Mouse (Mus musculus) gastrocnemius, postnatal 14 days (tissue): ENCODE data around the gene Nfya. TPM values are rescaled to one million over a fixed set of nuclear protein-coding genes. Genes with fewer than 3 reads are reported as not detected.

Source experiments
- DNase-seq: peaks from one replicate; pipeline ENCODE4 v3.0.0; 2021; ENCODE audit warnings: mixed read lengths
- intact Hi-C: fragments of 180-260 bp; cut with DNase I; formaldehyde crosslinking; loops from one replicate; pipeline ENCODE4 v1.15.1; 2025; ENCODE audit warnings: low total_unique reads
- total RNA-seq, 2 experiments: library from RNA; stranded (reverse); gene quantifications; 2 replicates each; pipeline ENCODE4 v1.2.3; 2021

Nfya gene
- total RNA-seq, 2 experiments from 2014 or later = 9.1 to 9.3 TPM

DNA sequence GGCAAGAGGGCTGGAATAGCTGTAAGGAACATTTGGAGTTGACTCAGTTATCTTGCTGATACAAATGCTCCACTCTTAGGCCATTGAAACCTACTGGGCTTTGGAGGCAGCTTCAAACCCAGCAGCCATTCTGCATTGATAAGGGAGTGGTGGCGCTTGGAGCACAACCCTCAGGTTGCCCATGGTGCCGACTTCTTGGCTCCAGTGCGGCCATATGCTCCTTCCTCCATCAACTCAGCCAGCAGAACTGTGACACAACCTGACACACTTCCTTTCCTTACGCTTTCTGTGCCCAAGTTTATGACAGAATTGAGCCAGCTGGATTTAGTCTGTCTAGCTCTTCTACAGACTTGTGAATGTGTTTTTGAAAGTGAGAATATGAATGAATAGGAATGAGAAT is 2.6 kb downstream of the Nfya start:
- intact Hi-C loops = no loop called here
- no peak for DNase-seq

DNA sequence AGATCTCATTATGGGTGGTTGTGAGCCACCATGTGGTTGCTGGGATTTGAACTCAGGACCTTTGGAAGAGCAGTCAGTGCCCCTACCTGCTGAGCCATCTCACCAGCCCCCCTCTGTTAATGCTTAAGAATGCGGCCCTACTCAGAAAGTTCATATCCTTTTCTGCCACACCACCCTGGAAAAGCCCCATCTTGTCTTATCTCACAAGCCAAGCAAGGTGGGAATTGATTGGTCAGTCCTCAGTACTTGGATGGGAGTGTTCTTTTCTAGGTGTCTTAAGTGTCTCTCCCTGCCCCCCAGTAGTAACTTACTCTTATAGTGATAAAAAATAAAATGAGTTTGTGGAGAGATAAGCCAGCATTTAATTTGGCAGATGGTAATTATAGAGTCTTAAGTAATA is 5.0 kb downstream of the Nfya start:
- no peak for DNase-seq

DNA sequence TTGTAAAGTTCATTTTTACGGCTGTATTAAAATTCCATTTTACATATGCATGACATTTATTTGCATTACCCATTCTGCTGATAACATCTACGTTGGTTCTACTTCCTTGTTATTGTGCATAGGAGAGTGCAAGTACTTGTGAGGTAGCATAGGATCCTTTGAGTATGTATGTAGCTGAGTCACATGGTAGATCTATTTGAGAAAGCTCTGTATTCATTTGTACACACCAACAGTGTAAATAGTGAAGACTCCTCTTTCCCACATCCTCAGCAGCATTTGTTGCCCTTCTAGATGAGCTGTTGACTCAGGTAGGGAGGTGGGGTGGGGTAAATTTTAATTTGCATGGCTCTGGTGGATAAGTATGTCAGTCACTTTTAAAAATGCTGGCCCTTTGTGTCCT is 5.9 kb downstream of the Nfya start:
- no peak for DNase-seq
- intact Hi-C loops = no loop called here

More for the DNA sequence above, 5.0 kb downstream of the Nfya start:
- intact Hi-C loops = no loop called here

DNA sequence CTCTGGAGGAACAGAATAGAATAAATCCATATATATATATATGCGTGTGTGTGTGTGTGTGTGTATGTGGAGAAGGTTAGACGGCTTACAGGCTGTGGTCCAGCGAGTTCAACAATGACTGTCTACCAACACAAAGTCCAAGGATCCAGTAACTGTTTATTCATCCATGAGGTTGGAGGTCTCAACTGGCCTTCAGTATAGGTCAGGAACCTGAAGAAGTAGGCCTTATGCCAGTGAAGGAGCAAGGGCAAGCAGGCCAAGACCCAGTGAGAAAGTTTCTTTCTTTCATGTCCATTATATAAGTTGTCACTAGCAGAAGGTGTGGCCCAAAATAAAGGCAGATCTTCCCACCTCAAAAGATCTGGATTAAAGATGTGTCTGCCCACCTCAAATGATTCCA is 7.0 kb downstream of the Nfya start:
- no peak for DNase-seq
- intact Hi-C loops = no loop called here

DNA sequence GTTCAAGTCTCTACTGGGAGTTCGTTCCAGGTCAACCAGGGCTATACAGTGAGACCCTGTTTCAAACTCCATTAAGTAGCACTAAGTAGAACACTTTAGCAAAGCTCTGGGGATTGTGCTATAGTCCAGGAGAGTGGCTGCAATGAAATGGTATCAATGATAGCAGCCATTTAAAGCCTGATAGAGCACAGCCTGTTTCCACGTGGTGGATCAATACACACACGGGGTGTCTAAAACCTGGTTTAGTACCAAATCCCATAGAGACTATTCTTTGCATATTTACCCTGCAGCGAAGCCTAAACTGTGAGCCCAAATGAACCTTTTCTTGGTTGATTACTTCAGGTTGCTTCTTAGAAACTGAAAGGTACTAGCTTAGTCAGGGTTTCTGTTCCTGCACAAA is 8.0 kb downstream of the Nfya start:
- no peak for DNase-seq
- intact Hi-C loops = no loop called here

DNA sequence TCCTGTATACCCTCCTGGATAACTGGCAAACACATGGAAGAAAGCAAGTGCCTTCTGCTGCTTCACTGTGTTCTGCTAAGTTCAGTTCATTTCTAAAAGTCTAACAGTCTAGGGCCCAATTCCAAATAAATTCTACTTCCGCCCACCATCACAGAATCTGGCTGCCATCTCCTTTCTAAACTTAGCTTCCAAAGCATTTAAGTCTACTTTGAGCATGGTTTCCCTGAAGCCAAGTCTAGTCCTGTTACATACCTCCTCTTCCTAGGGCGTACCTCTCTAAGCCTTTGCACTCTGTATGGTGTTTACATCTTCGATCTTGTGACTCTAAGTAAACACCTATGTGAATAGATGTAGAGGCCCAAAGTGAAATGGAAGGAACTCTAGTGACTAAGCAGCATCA is 17.1 kb downstream of the Nfya start:
- DNase-seq = no peak
- intact Hi-C loops = no loop called here

DNA sequence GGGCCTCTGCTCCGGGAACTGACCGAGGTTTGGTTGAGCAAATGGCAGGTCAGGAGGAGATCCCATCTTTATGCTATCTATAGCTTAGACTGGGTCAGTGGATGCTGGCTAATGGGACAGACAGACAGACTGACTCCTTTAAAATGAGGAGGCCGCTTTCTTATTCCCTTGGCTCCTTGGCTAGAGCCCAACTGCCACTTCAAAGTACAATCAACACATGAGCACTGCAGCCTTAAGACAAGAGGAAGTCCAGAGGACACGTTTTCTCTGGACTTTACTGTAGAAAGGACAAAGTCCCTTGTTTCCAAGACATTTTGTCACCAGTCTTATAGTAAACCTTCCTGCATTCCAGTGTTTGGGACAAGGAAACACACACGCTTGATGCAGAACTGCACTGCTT is 18.3 kb downstream of the Nfya start:
- intact Hi-C loops = no loop called here
- no peak for DNase-seq

DNA sequence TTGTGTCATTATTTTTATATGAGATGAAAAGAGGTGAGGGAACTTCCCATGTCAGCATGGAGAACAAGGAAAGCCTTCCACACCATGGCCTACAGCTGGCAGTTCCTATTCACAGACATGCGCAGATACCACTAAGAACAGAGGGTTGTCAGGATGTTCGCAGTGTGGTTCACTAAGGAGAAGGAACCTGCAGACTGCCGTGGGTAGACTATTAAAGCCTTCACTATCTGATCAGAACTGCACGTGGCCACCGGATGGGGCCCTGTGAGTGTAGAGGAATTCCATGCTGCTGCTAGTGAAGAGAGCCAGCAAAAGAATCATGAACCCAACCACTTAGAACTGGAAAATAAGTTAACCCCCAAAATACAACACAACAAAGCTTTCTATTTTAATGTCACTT is 20.3 kb downstream of the Nfya start:
- no peak for DNase-seq
- intact Hi-C loops = no loop called here

DNA sequence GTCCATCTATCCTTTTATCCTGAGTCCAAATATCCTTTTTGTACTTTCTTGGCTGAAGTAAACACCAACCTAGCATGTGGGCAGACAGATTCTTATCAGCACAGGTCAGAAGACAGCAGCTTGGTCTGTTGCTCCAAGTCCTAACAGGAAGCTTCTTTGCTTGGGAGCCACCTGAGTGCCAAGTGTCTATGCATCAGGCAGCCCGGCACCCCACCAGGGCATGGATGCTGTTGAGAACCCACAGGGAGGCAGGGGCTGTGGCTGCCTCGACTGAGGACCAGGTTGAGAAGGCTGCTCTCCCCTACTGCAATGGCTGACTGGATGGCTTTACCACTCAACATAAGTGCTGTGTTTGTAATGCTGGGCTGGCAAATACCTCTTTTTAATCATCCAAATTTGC is 21.0 kb downstream of the Nfya start:
- intact Hi-C loops = no loop called here

DNA sequence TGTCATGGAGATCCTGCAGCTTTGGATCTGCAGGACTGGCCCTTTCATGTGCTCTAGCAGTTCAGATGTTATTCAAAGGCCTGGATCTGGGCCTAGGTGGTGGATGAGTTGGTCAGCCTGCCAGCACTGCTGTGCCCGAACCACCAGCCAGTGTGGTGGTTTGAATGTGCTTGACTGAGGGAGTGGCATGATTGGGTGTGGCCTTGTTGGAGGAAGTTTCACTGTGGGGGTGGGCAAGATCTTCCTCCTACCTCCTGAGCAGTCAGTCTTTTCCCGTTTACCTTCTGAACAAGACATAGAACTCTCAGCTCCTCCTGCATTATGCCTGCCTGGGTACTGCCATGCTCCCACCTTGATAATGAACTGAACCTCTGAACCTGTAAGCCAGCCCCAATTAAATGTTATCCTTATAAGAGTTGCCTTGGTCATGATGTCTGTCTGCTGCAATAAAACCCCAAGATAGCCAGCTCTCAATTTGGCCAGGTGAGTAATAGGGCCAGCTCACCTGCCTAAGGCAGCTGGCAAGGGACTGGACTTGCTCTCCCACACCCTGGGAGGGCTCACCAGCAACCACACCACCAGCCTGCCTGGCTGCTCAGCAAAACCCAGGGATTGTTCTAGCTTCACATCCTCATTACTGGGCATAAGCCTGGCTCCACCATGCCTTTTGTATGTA is 23.8 kb downstream of the Nfya start:
- no peak for DNase-seq
- intact Hi-C loops = no loop called here

More for the DNA sequence above, 21.0 kb downstream of the Nfya start:
- DNase-seq = no peak

DNA sequence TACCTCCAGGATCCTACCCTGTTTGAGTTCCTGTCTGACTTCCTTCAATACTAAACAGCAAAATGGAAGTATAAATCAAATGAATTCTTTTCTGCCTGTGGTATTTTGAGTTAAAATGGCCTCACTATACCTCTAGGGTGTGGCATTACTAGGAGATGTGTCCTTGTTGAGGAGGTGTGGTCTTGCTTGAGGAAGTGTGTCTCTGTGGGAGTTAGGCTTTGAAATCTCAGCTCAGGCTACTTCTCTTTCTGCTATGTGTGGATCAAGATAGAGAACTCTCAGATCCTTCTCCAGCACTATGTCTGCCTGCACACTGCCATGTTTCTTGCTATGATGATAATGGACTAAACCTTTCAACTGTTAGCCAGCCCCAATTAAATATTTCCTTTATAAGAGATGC is 30.7 kb downstream of the Nfya start:
- intact Hi-C loops = no loop called here
- DNase-seq = no peak

DNA sequence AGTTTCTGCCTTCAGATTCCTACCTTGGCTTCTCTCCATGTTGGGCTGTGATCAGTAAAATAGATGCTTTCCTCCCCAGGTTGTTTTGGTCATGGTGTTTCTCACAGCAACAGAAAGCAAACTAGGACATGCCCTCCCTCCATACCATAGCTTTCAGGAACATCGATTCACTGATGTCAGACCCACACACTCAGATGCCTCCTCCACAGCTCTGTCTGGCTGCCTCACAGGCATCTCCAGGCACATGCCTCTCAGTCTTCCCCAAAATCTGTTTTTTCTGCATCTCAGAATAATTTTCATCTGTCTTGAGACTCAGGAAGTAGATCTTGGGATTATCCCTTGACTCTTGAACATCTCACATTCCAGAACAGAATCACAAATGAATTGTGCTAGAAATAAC is 33.6 kb downstream of the Nfya start:
- DNase-seq = no peak
- intact Hi-C loops = no loop called here

DNA sequence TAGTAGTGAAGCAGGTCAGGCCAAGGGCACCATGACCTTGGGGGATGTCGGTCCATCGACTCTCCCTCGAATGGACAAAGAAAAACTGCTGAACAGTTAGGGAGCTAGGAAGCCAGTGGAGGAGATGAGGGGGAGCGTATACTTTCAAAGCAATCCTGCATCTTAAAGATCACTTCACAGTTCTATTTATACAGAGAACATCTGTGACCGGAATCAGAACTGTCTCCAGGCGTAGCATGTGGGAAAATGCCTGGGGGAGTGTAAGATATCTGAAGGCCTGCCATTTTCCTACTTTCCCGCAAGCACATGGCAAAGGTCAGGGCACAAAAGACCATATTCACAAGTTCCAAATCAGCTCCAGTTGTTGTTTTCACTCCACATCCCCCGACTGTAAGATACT is 36.7 kb downstream of the Nfya start:
- intact Hi-C loops = no loop called here
- no peak for DNase-seq

DNA sequence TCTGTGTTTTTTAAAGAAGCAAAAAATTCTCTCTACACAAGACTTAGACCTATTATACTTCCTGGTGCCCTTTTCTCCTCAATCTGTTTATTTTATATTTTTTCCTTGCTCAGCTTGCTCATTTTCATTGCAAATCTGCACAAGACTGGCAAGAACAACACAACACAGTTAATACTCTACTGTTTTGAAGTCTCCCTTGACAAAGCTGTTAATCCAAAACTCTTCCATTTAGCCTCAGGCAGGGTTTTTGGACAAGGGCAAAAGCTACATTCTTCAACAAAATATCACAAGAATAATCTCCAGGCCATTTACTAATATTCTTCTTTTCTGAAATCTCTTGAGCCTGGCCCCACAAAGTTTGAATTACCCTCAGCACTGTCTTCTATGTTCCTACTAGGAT is 38.1 kb downstream of the Nfya start:
- intact Hi-C loops = no loop called here
- no peak for DNase-seq

DNA sequence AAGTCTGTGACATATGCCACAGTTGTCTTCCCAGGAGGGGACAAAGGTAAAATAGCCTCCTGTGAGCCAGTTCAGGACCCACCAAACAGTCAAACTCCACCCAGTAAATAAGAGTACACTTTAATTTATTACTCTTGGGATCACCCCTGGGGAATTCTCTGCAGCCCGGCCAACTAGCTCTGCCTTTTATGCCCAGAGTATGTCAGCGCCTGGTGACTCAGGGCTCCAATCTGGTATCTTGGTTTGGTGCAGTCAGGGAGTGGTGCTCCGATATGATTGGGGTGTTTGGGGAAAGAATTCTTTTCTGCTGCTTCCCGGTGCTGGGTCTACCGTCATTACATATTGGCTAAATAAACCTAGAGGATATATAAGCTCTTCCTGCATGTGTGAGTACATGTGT is 42.9 kb downstream of the Nfya start:
- no peak for DNase-seq
- intact Hi-C loops = no loop called here

DNA sequence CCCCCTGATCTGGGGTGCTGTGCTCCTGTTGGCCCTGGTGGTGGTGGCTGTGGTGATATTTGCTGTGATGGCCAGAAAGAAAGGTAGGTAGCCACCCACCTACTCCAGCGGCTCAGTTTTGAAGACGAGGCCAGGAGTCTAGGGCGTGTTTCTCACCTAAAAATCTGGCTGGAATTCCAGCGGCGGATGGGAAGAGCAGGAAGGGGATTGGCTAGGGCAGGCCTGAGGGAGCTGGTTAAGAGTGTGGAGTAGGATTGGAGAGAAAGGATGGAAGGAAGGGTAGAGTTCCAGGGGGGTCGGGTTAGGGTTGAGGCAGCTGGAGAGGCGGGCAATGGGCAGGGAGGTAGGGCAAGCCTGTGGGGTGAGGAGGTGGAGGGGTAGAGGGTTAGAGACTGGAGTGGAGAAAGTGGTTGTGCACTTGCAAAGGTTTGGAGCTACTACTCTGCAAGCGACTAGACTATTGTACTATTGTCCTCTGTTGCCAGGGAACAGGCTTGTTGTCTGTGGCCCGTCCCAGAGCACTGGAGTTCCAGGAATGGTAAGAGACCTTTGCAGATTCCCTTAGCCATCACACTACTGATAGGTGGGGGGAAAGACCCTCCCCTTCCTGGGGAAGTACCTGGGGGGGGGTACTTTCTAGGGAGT is 44.1 kb downstream of the Nfya start:
- DNase-seq = no peak
- intact Hi-C loops = no loop called here

DNA sequence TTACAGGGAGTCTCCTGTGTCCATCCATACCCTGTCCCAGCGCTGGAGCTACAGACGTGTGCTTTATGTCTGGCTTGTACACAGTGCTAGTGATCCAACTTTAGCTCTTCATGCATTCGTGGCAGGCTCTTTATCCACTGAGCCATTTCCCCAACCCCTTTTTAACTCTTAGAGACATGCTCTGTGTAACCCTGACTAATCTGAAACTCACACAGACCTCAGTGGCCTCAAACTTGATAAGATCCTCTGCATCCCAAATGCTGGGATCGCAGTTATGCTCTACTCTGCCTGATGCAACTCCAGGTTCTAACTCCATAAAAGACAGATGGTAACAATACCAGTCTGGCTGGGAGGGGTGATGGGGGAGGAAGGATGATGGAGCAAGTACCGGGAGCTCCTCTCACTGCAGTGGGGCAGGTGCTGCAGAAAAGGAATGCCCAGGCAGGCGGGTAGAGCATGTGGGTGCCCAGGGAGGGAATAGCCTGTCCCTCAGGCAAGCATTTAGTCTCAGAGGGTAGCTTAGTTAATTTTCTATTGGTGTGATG is 46.2 kb downstream of the Nfya start:
- no peak for DNase-seq
- intact Hi-C loops = no loop called here

DNA sequence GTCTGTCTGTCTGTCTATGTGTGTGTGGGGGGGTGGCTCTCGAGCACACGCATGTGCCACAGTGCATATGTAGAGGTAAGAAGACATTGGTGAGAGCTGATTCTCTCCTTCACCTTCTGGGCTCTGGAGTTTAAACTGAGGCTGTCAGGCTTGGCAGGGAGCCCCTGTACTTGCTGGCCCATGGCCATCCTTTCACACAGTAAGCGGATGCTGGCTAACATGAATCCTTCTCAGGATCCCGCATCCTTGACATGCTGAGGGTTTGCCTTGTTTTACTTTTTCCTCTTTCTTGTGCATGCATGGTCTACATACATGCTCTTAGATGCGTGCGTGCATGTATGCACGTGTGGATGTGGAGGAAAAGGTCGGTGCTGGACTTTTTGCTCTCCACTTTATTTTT is 46.7 kb downstream of the Nfya start:
- peak; percentile 35 for DNase-seq
- intact Hi-C loops = no loop called here

DNA sequence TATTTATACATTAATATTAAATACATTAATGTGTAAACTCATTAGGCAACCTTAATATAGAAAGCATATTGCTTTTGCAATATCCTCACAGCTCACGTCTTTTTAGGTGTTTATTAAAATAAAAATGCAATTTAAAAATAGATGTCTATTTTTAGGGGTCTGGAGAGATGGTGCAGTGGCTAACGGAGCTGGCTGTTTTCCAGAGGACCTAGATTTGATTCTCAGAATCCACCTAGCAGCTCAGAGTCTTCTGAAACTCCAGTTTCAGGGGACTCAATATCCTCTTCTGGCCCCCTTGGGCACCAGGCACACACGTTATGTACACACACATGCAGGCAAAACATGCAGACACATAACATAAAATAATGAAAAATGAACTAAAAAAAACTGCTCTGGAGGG is 47.4 kb downstream of the Nfya start:
- intact Hi-C loops = no loop called here
- no peak for DNase-seq

DNA sequence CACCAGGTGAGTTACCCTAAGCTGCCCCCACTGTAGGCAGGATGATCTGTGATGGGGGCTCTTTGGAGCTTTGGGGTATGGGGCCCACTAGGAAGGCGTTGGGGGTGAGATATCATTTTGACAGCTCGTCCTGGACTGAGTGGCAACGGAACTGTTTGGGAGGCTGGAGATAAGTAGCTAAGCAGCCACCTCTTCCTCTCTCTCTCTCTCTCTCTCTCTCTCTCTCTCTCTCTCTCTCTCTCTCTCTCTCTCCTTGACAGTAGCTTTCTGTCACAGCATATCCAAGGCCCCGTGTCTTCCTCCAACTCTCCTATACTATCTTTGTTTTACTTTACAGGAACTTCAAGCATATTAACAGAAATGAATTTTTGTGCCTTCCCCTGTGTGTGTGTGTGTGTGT is 49.2 kb downstream of the Nfya start:
- no peak for DNase-seq
- intact Hi-C loops = no loop called here

DNA sequence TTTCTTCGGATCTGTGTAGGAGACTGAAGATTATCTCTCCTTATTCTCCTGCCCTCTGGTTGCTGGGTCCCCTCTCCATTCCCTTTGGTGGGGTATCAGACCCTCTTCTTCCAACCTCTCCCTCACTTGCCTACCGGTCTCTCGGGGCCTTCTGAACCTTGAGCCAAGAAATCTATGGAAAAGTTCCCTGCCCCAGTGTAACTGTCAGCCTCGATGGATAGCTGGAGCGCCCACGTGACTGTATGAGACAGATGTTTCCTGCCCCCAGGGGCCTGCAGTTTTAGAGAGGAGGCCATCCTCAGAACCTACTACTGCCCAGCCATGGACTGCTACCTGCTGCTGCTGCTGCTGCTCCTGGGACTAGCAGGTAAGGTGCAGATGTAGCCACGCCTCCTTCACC is 50.1 kb downstream of the Nfya start, which contains the start of gene Treml1:
Gene Treml1 (plus strand): TSS at position 301 of the 400 bp plus-strand sequence.
- no peak for DNase-seq
- intact Hi-C loops = no loop called here
